Mouse (Mus musculus) embryonic fibroblast, embryonic 13.5 days (primary cell): ENCODE measurements around the gene Ccr5.
"Not testable (repeated sequence)": the region's sequence is repeated elsewhere in the genome, so short reads cannot be mapped to it uniquely, and the experiment has no call there.

Experiments used
- CTCF ChIP-seq: IDR thresholded peaks from 2 replicates; pipeline ENCODE4 v1.5.1; 2011; ENCODE audit warnings: mild to moderate bottlenecking, control low read depth, low read length, moderate library complexity, borderline replicate concordance; ENCODE audit not compliant: insufficient read depth
- POLR2A ChIP-seq: IDR thresholded peaks from 2 replicates; pipeline ENCODE4 v1.6.1; 2011; ENCODE audit warnings: low read depth, mild to moderate bottlenecking, control low read depth, low read length, moderate library complexity

DNA sequence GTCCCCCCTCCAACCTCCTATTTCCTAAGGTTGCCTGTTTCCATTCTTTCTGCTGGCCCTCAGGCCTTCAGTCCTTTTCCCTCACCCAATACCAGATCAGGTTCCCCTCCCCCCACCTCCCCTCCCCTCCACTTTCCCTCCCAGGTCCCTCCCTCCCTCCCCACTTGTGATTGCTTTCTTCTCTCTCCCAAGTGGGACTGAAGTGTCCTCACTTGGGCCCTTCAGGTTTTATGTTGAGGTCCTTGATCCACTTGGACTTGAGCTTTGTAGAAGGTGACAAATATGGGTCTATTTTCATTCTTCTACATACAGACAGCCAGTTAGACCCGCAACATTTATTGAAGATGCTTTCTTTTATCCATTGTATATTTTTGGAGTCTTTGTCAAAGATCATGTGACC is 13.6 kb downstream of the Ccr5 start:
- not testable (repeated sequence) for TF ChIP-seq CTCF, POLR2A
